Mouse (Mus musculus): Measurements from ENCODE around the gene Shank2. TPM values are rescaled to one million over a fixed set of nuclear protein-coding genes. Genes with fewer than 3 reads are reported as not detected.

Shank2 gene
- polyA plus RNA-seq, 1 experiment from 2014 or later: 0.27 TPM

DNA sequence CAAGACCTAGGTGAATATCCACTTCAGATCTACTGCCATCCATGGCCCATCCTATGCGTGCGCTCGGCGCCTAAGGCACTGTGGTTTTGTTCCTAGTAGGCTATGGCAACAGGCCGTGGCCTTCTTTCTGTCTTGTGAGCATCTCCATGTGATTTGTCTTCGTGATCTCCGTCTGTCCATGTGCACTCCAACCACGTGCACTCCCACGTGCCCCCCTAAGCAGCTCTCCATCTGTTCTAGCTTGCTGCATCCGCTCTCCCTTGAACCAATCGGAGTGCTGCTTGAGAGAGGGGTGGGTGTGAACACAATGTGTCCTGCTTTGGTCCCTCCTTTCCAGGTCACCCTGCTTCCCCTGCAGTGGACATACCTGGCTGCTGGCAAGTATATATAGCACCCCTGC, 133.0 kb downstream of the Shank2 start:
- no peak overlapping the region for H3K27ac ChIP-seq (ENCODE audit: poor library complexity, severe bottlenecking)
- no peak overlapping the region for H3K9ac ChIP-seq
- no peak overlapping the region for H3K4me2 ChIP-seq
- ATAC-seq (ENCODE audit: insufficient number of reproducible peaks, low FRiP score): no peak
- WGBS: 82% methylated on average over 11 of the region's 11 CpGs
- no peak overlapping the region for H3K4me3 ChIP-seq
- H3K36me3 ChIP-seq: no peaks in the 10 kb centered on the region
- no peaks in the 10 kb centered on the region for H3K9me3 ChIP-seq (replicated peaks)
- no peaks in the 10 kb centered on the region for H3K4me1 ChIP-seq (replicated peaks)
- H3K27me3 ChIP-seq (replicated peaks): peaks cover 8% of the 10 kb centered on the region; the same call in 1 of the 2 replicates

DNA sequence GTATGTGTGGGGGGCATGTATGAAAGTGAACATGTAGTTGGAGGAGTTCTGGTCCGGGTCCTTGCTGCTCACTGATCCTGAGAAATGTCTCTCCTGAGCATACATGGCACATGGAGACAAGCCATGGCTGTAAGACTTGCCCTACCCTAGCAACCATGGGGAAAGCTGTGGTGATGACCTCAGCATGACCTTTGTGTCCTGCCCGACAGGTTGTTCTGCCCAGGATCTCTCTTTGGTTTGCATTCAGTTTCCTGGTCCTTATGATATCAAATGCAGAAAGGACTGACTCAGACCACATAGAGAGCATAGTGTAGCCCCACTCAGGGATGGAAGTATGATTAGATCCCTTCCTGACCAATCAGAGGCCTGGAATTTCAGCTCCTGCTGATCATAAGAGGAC, 136.1 kb downstream of the Shank2 start:
- H3K4me2 ChIP-seq: no peak overlapping the region
- H3K27ac ChIP-seq (ENCODE audit: poor library complexity, severe bottlenecking): no peak overlapping the region
- peaks cover 8% of the 10 kb centered on the region; the same call in 1 of the 2 replicates for H3K27me3 ChIP-seq (replicated peaks)
- no peaks in the 10 kb centered on the region for H3K36me3 ChIP-seq
- ATAC-seq (ENCODE audit: insufficient number of reproducible peaks, low FRiP score): no peak
- H3K9ac ChIP-seq: no peak overlapping the region
- no peaks in the 10 kb centered on the region for H3K9me3 ChIP-seq (replicated peaks)
- no peak overlapping the region for H3K4me3 ChIP-seq
- H3K4me1 ChIP-seq (replicated peaks): no peaks in the 10 kb centered on the region
- WGBS: 54% methylated on average over 2 of the region's 2 CpGs

DNA sequence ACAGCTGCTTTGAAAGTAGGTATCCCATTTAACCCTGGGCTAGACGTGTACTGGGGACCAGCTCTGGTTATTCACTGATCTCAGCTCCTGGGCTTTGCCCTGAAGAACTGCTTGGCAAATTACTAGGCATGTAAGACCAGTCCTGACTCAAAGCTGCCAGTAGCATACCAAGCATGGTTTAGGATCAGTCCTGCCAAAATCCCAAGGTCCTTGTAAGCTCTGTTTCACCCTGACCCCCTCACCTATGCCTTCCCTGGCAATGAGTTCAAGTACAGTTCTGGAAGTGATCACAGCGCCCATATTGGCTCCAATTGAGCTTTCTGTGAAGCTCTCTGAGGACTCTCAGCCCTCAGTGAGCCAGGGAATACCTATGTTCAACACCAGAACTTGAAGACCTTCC, 136.7 kb downstream of the Shank2 start:
- peaks cover 8% of the 10 kb centered on the region; the same call in 1 of the 2 replicates for H3K27me3 ChIP-seq (replicated peaks)
- 70% methylated on average over 2 of the region's 2 CpGs for WGBS
- no peaks in the 10 kb centered on the region for H3K36me3 ChIP-seq
- no peak overlapping the region for H3K4me2 ChIP-seq
- no peak overlapping the region for H3K9ac ChIP-seq
- no peak overlapping the region for H3K27ac ChIP-seq (ENCODE audit: poor library complexity, severe bottlenecking)
- no peak for ATAC-seq (ENCODE audit: insufficient number of reproducible peaks, low FRiP score)
- no peaks in the 10 kb centered on the region for H3K9me3 ChIP-seq (replicated peaks)
- H3K4me3 ChIP-seq: no peak overlapping the region
- H3K4me1 ChIP-seq (replicated peaks): no peaks in the 10 kb centered on the region

DNA sequence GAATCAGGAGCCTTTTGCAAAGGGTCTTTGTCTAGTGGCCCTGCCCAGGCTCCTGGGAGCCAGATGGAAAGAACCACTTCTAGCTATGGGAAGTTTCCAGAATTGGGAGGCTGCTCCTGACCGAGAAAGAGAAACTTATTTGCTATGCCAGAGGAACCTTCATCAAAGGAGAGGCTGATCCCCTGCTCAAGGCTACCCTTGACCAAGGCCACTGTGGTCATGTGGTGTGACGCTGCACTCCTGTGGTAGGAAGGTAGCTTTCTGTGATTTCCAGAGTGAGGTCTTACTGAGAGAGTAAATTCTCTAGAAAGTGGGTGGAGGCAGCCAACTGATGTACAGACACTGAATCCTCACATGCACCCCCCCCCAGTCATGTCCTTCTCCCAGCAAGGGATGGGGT, 138.0 kb downstream of the Shank2 start:
- H3K36me3 ChIP-seq: no peaks in the 10 kb centered on the region
- WGBS: 80% methylated on average over 2 of the region's 2 CpGs
- H3K4me2 ChIP-seq: no peak overlapping the region
- H3K27ac ChIP-seq (ENCODE audit: poor library complexity, severe bottlenecking): no peak overlapping the region
- no peak overlapping the region for H3K4me3 ChIP-seq
- no peaks in the 10 kb centered on the region for H3K4me1 ChIP-seq (replicated peaks)
- H3K27me3 ChIP-seq (replicated peaks): peaks cover 14% of the 10 kb centered on the region; the same call in 1 of the 2 replicates
- no peak overlapping the region for H3K9ac ChIP-seq
- H3K9me3 ChIP-seq (replicated peaks): no peaks in the 10 kb centered on the region
- no peak for ATAC-seq (ENCODE audit: insufficient number of reproducible peaks, low FRiP score)

DNA sequence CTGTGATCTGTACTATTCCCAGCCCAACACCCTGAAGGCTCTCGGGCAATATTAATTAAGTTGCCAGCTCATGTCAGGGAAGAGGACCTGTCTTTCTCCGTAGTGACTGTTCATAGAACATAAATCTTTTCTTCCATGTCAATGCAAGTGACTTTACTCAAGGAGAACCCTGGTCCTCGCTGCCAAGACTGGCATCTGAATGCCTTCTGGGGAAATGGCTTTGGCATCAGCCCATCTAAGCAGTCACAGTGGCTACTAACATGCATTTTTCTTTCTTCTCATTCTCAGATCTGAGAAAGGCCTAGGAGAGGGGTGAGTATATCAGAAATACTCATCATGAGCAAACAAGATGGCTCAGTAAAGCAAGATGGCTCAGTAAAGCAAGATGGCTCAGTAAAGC, 138.7 kb downstream of the Shank2 start:
- Histone ChIP-seq H3K4me2 (no peak overlapping the region), H3K4me1 (replicated peaks) (no peaks in the 10 kb centered on the region), H3K27ac (ENCODE audit: poor library complexity, severe bottlenecking) (no peak overlapping the region), H3K36me3 (no peaks in the 10 kb centered on the region), H3K9me3 (replicated peaks) (no peaks in the 10 kb centered on the region), H3K9ac (no peak overlapping the region), H3K27me3 (replicated peaks) (peaks cover 14% of the 10 kb centered on the region; the same call in 1 of the 2 replicates), H3K4me3 (no peak overlapping the region)
- WGBS: 70% methylated on average over 3 of the region's 3 CpGs
- ATAC-seq (ENCODE audit: insufficient number of reproducible peaks, low FRiP score): no peak

DNA sequence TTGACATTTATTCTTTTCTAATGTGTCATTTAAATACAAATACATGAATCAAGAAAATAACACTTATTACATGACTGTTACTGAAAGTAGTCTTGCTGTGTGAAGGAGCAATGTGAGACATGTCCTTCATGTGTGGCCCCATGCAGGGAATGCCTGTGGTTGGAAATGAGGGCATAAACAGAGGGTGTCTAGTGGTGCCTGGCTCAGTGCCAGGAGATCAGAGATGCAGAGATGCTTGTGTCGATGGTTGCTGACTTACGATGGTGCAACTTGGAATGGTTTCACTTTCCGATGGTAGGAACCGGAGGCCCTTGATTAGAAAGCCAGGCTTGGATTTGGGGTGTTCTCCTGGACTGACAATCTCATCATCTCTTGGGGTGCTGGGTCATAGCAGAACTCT, 140.3 kb downstream of the Shank2 start:
- Histone ChIP-seq H3K4me1 (replicated peaks) (no peaks in the 10 kb centered on the region), H3K4me2 (no peak overlapping the region), H3K9me3 (replicated peaks) (no peaks in the 10 kb centered on the region), H3K27ac (ENCODE audit: poor library complexity, severe bottlenecking) (no peak overlapping the region), H3K9ac (no peak overlapping the region), H3K36me3 (no peaks in the 10 kb centered on the region), H3K4me3 (no peak overlapping the region), H3K27me3 (replicated peaks) (peaks cover 14% of the 10 kb centered on the region; the same call in 1 of the 2 replicates)
- no peak for ATAC-seq (ENCODE audit: insufficient number of reproducible peaks, low FRiP score)
- 84% methylated on average over 4 of the region's 4 CpGs for WGBS

DNA sequence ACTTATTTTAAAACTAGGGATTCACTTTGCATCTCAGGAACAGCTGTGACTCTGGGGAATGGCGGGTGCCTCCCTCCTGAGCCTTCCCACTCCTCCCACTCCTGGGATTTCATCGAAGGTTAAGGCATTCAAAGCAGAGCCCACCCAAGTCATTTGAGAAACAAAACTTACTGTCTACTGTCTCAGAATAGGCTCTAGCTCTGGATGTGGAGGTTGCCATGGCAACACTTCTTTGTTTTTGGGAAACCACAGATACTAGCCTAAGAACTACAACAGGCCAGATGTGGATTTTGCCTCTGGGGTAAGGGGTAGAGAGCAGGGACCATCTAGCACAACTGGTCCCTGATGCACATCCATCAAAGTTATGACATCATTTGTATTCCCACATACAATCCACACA, 142.2 kb downstream of the Shank2 start:
- H3K9ac ChIP-seq: no peak overlapping the region
- WGBS: 62% methylated on average over 2 of the region's 2 CpGs
- ATAC-seq (ENCODE audit: insufficient number of reproducible peaks, low FRiP score): no peak
- 0 out of 2 replicates have a peak, but pooled peaks cover 9% of the 10 kb centered on the region for H3K27me3 ChIP-seq (replicated peaks)
- no peak overlapping the region for H3K4me3 ChIP-seq
- no peaks in the 10 kb centered on the region for H3K36me3 ChIP-seq
- H3K4me1 ChIP-seq (replicated peaks): no peaks in the 10 kb centered on the region
- H3K27ac ChIP-seq (ENCODE audit: poor library complexity, severe bottlenecking): no peak overlapping the region
- H3K9me3 ChIP-seq (replicated peaks): no peaks in the 10 kb centered on the region
- no peak overlapping the region for H3K4me2 ChIP-seq

DNA sequence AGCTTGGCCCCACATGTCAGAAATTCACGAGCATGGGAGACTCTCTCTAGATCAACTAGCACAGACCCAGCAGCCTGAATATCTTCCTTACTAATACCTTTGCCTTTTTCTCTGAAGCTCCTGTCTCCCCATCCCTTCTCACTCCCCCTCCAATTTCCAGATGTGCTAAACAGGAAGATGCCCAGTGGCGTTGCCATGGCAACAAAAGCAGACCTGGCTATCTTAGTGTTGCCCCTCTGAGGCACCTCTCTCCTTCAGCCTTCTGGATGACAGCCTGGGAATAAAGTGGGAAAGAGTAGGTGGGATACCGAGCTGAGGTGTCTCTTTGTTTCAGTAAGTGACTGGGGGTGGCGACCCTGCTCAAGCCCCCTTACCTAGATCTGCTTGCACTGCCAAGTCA, 146.4 kb downstream of the Shank2 start:
- H3K4me1 ChIP-seq (replicated peaks): peaks cover 3% of the 10 kb centered on the region
- H3K27ac ChIP-seq (ENCODE audit: poor library complexity, severe bottlenecking): no peak overlapping the region
- H3K27me3 ChIP-seq (replicated peaks): 0 out of 2 replicates have a peak, but pooled peaks cover 6% of the 10 kb centered on the region
- H3K4me2 ChIP-seq: no peak overlapping the region
- no peak for ATAC-seq (ENCODE audit: insufficient number of reproducible peaks, low FRiP score)
- H3K9ac ChIP-seq: no peak overlapping the region
- WGBS: 67% methylated on average over 4 of the region's 4 CpGs
- H3K36me3 ChIP-seq: no peaks in the 10 kb centered on the region
- no peaks in the 10 kb centered on the region for H3K9me3 ChIP-seq (replicated peaks)
- H3K4me3 ChIP-seq: no peak overlapping the region

DNA sequence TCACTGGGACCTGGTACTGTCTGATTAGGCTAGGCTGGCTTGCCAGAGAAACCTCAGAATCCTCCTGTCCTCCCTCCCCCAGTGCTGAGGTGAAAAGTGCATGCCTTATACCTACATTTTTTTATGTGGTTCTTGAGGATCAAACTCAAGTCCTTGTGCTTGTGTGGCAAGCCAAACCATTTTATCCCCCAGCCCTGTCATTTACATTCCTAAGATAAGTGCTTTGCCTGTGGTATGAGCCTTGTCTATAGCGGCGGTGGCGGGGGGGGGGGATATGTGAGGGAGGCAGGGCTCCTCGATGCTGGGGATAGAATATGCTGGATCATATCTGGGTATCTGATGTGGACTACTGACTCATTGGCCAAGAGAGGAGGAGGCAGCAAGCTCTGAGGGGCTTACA, 151.4 kb downstream of the Shank2 start:
- Histone ChIP-seq H3K9ac (no peak overlapping the region), H3K4me1 (replicated peaks) (peaks cover 8% of the 10 kb centered on the region), H3K4me2 (no peak overlapping the region), H3K9me3 (replicated peaks) (no peaks in the 10 kb centered on the region), H3K36me3 (no peaks in the 10 kb centered on the region), H3K27ac (ENCODE audit: poor library complexity, severe bottlenecking) (no peak overlapping the region), H3K4me3 (no peak overlapping the region), H3K27me3 (replicated peaks) (peaks cover 6% of the 10 kb centered on the region)
- WGBS: 32% methylated on average over 4 of the region's 4 CpGs
- no peak for ATAC-seq (ENCODE audit: insufficient number of reproducible peaks, low FRiP score)

DNA sequence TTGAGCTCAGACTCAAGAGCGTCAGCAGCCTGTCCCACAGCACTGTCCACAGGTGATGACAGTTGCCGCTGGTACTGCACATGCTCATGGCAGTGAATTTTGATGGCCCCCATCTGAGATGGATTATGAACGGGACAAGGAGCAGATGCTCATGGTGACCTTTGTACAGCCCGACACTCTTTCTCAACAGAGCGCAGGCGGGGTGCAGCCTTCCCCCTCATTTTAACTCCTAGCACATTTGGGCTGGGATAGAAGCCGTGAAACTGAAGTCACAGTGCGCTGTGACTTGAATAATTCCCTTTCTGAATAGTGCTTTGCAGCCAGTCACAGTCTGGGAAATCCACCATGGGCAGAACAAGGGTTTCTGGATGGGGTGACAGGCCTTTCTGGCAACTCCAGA, 152.0 kb downstream of the Shank2 start:
- no peak for ATAC-seq (ENCODE audit: insufficient number of reproducible peaks, low FRiP score)
- H3K4me3 ChIP-seq: no peak overlapping the region
- H3K27ac ChIP-seq (ENCODE audit: poor library complexity, severe bottlenecking): no peak overlapping the region
- WGBS: 64% methylated on average over 8 of the region's 8 CpGs
- H3K4me1 ChIP-seq (replicated peaks): peaks cover 8% of the 10 kb centered on the region
- H3K9me3 ChIP-seq (replicated peaks): no peaks in the 10 kb centered on the region
- H3K36me3 ChIP-seq: no peaks in the 10 kb centered on the region
- H3K4me2 ChIP-seq: no peak overlapping the region
- H3K9ac ChIP-seq: no peak overlapping the region
- H3K27me3 ChIP-seq (replicated peaks): peaks cover 6% of the 10 kb centered on the region

DNA sequence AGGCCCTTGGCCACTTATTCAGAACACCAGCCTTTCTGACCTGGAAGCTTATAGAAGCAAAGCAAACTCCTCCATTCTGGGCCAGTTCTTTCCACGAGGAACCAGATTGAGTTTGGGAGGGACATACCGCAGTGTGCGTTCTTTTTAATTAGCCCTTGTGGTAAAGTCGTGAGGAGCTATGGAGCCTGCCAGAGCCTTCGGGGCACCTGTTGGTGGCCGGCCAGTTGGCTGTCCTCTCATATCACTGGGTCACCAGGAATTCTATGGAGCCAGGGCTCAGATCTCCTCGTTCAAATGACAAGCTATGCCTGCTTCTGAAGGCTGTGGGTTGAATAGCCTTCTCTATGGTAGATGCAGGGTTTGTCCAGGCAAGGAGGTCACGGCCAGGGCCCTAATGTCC, 156.2 kb downstream of the Shank2 start:
- no peak overlapping the region for H3K27ac ChIP-seq (ENCODE audit: poor library complexity, severe bottlenecking)
- no peak overlapping the region for H3K4me3 ChIP-seq
- peaks cover 6% of the 10 kb centered on the region for H3K27me3 ChIP-seq (replicated peaks)
- no peaks in the 10 kb centered on the region for H3K9me3 ChIP-seq (replicated peaks)
- ATAC-seq (ENCODE audit: insufficient number of reproducible peaks, low FRiP score): no peak
- 80% methylated on average over 8 of the region's 8 CpGs for WGBS
- no peak overlapping the region for H3K4me2 ChIP-seq
- no peak overlapping the region for H3K9ac ChIP-seq
- H3K4me1 ChIP-seq (replicated peaks): peaks cover 7% of the 10 kb centered on the region
- H3K36me3 ChIP-seq: no peaks in the 10 kb centered on the region

DNA sequence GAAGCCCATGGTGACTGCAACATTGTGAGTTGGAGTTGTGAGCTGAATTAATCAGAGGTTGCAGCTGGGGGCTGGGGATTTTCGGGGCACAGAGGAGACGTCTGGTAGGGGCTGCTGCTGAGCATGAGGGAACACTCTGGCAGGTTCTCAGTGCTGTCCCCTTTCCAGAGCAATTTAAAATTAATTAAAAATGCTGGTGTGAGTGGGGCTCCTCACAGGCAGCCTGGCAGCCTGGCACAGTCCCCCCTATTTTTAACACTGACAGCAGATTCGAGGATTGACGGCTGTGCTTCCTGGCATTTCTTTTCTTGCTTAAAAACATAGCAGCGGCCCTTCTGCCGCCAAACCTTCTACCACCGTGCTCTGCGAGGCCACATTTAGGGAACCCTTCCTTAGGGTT, 157.8 kb downstream of the Shank2 start:
- H3K4me3 ChIP-seq: no peak overlapping the region
- H3K4me2 ChIP-seq: no peak overlapping the region
- no peak for ATAC-seq (ENCODE audit: insufficient number of reproducible peaks, low FRiP score)
- 76% methylated on average over 8 of the region's 8 CpGs for WGBS
- no peaks in the 10 kb centered on the region for H3K36me3 ChIP-seq
- H3K4me1 ChIP-seq (replicated peaks): no peaks in the 10 kb centered on the region
- H3K27me3 ChIP-seq (replicated peaks): peaks cover 3% of the 10 kb centered on the region
- no peak overlapping the region for H3K27ac ChIP-seq (ENCODE audit: poor library complexity, severe bottlenecking)
- H3K9ac ChIP-seq: no peak overlapping the region
- no peaks in the 10 kb centered on the region for H3K9me3 ChIP-seq (replicated peaks)
